Mouse (Mus musculus) small intestine, adult 2 months (tissue): ENCODE measurements around the gene Atg10. TPM values are rescaled to one million over a fixed set of nuclear protein-coding genes. Genes with fewer than 3 reads are reported as not detected.

Experiments used
- H3K27ac ChIP-seq: fragments of 200-500 bp; 2 replicates; pipeline ENCODE4 v1.5.1; 2012; ENCODE audit warnings: low read depth, low read length, control low read depth, inconsistent platforms; ENCODE audit not compliant: insufficient read depth
- H3K27me3 ChIP-seq: fragments of 200-500 bp; 2 replicates; pipeline ENCODE4 v1.6.1; 2012; ENCODE audit warnings: mild to moderate bottlenecking, moderate library complexity, low read length, inconsistent platforms; ENCODE audit not compliant: control insufficient read depth, insufficient read depth
- H3K36me3 ChIP-seq: fragments of 200-500 bp; 2 replicates; pipeline ENCODE4 v1.6.1; 2012; ENCODE audit warnings: mild to moderate bottlenecking, low read length, control low read depth, inconsistent platforms; ENCODE audit not compliant: control insufficient read depth, insufficient read depth
- H3K4me1 ChIP-seq: fragments of 200-500 bp; 2 replicates; pipeline ENCODE4 v1.6.1; 2012; ENCODE audit warnings: low read length, inconsistent platforms, mixed read lengths; ENCODE audit not compliant: control insufficient read depth, insufficient read depth, insufficient read length
- H3K4me3 ChIP-seq: fragments of 200-500 bp; 2 replicates; pipeline ENCODE4 v1.5.1; 2012; ENCODE audit warnings: low read depth, mild to moderate bottlenecking, control low read depth, inconsistent platforms, low read length, moderate library complexity
- CTCF ChIP-seq: fragments of 200-500 bp; IDR thresholded peaks from 2 replicates; pipeline ENCODE4 v1.5.1; 2012; ENCODE audit warnings: low read depth, mild to moderate bottlenecking, control low read depth, inconsistent platforms, low read length, moderate library complexity, mixed read lengths; ENCODE audit not compliant: insufficient replicate concordance, insufficient read length; ENCODE audit errors: extremely low read depth
- POLR2A ChIP-seq: fragments of 200-500 bp; IDR thresholded peaks from 2 replicates; pipeline ENCODE4 v1.6.1; 2012; ENCODE audit warnings: low read depth, mild to moderate bottlenecking, control low read depth, inconsistent platforms, low read length, moderate library complexity
- WGBS: fragments of 180-500 bp; shearing (Covaris S2); methylation state at CpG from one replicate; pipeline ENCODE4 v1.1.7; 2018; 5-methylcytosine and 5-hydroxymethylcytosine counted together
- polyA plus RNA-seq: library from polyadenylated mRNA; depleted of rRNA; stranded (reverse); fragments of >200 nt; gene quantifications from 2 replicates; pipeline ENCODE4 v1.2.3, GENCODE M21; 2012

The Atg10 gene
- polyA plus RNA-seq, 1 experiment: 0.16 TPM

DNA sequence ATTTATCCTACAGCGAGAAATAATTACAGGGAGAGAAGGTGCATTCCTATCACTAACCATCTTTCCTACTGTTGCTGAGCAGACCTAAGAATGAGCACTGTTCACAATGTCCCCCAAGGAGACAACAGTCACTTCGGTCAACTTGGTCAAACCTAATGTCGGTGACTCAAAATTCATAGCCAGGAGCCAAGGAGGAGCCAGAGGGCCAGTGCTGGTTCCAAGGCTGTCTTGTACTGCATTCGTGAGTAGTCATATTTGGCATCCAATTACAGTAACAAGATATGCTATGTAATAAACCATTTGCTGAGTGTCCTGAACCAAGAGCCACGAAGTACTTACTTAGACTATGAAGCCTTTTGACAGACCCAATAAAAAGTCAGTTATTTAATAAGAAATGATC lies 176.9 kb downstream of the Atg10 start:
- Histone ChIP-seq H3K27ac (no peak overlapping the region), H3K4me3 (no peak overlapping the region), H3K36me3 (no peaks in the 10 kb centered on the region), H3K4me1 (no peaks in the 10 kb centered on the region), H3K27me3 (no peaks in the 10 kb centered on the region)
- TF ChIP-seq CTCF (no peak), POLR2A (no peak)
- WGBS: 77% methylated on average over 5 of the region's 5 CpGs

DNA sequence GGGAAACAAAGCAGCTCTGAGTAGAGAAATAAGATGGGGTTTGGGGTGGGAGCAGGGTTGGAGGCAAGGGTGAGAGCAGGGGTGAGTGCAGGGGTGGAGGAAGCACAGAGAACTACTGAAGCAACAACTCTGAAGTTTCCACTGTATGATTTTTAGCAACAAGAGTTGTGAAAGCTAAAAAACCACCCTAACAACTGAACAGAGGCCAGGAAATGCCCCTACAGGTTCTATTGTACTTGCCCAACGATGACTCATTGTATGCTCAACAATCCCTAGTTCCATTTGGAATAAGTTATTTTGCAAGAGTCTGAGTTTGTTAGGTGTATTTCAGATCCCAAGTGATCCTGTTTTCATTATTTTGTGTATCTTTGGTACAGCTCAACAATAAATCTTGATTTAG lies 182.5 kb downstream of the Atg10 start:
- H3K27me3 ChIP-seq: no peaks in the 10 kb centered on the region
- no peaks in the 10 kb centered on the region for H3K36me3 ChIP-seq
- no peaks in the 10 kb centered on the region for H3K4me1 ChIP-seq
- 82% methylated on average over 1 of the region's 1 CpGs for WGBS
- TF ChIP-seq CTCF (no peak), POLR2A (no peak)
- no peak overlapping the region for H3K4me3 ChIP-seq
- no peak overlapping the region for H3K27ac ChIP-seq

DNA sequence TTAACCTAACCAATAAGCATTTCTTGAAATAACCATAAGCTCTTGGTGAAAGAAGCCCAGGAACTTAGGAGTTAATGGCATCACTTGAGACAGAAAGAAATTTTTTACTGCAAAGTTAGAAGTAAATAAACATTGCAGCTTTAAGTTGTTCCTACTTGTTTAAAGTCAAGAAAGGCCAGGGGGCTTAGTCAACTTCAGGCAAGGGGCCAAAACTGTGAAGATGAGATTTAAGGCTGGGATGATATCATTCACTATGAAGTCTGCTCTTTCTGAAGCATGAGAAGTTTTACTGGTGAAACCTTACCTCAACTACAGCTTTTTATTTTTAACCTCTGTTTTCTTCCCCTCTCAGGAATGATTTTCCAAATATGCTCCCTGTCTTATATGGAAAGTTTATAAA lies 183.3 kb downstream of the Atg10 start:
- no peak for TF ChIP-seq CTCF
- TF ChIP-seq POLR2A: no peak
- Histone ChIP-seq H3K4me3 (no peak overlapping the region), H3K27me3 (no peaks in the 10 kb centered on the region), H3K27ac (no peak overlapping the region), H3K4me1 (no peaks in the 10 kb centered on the region), H3K36me3 (no peaks in the 10 kb centered on the region)

GRCm38 (mm10) chr13:91039201-91039807 lies 184.5 kb downstream of the Atg10 start:
- TF ChIP-seq POLR2A: no peak
- peak; percentile 19; the same call in 1 of the 2 replicates for TF ChIP-seq CTCF
- Histone ChIP-seq H3K36me3 (no peaks in the 10 kb centered on the region), H3K4me3 (no peak overlapping the region), H3K4me1 (no peaks in the 10 kb centered on the region), H3K27me3 (no peaks in the 10 kb centered on the region), H3K27ac (no peak overlapping the region)
- 39% methylated on average over 11 of the region's 11 CpGs for WGBS

DNA sequence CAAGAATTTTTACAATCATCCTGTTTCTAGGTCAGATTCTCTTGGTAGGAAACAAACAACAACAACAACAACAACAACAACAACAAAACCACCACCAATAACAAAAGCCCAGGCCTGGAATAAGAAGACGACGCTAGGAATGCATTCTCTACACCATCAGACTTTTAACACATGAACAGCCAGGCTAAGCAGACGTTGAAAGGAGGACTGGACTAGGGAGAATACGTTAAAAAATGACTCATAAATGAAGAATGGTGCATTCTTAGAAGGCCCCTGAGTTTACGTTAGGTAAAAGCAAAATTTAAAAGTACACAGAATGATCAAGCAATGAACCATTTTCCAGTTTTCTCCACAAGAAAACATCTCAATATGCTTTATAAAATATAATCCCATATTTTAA lies 185.1 kb downstream of the Atg10 start:
- Histone ChIP-seq H3K4me3 (no peak overlapping the region), H3K36me3 (no peaks in the 10 kb centered on the region), H3K27ac (no peak overlapping the region), H3K27me3 (no peaks in the 10 kb centered on the region), H3K4me1 (no peaks in the 10 kb centered on the region)
- no peak for TF ChIP-seq POLR2A
- no peak for TF ChIP-seq CTCF
- WGBS: 82% methylated on average over 5 of the region's 5 CpGs

DNA sequence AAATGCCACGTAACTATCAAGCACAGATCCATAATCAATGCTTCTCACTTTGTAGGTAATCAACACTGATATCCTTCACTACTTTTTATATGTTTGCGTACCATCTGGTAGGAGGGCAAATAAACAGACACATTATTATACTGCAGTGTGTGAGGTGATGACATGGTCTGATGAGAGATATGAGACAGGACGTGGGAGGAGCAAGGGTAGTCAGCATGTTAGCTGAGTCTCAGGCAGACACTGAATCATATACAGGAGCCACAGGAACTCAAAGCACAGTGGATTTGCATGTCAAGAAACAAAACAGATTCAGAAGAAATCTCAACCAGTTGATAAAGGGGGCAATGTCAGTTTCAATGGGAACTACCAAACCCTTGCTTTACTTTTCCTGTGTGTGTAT lies 185.7 kb downstream of the Atg10 start:
- H3K27ac ChIP-seq: no peak overlapping the region
- H3K4me3 ChIP-seq: no peak overlapping the region
- TF ChIP-seq CTCF (no peak), POLR2A (no peak)
- 92% methylated on average over 3 of the region's 3 CpGs for WGBS
- no peaks in the 10 kb centered on the region for H3K4me1 ChIP-seq
- H3K27me3 ChIP-seq: no peaks in the 10 kb centered on the region
- H3K36me3 ChIP-seq: no peaks in the 10 kb centered on the region

GRCm38 (mm10) chr13:91037405-91037804 lies 186.4 kb downstream of the Atg10 start:
- H3K27ac ChIP-seq: no peak overlapping the region
- H3K4me3 ChIP-seq: no peak overlapping the region
- no peaks in the 10 kb centered on the region for H3K4me1 ChIP-seq
- H3K27me3 ChIP-seq: no peaks in the 10 kb centered on the region
- TF ChIP-seq POLR2A: no peak
- TF ChIP-seq CTCF: no peak
- H3K36me3 ChIP-seq: no peaks in the 10 kb centered on the region
- 92% methylated on average over 6 of the region's 6 CpGs for WGBS
